Mouse (Mus musculus) liver, embryonic 14.5 days (tissue): ENCODE data around the gene Cyb5d2. TPM values are rescaled to one million over a fixed set of nuclear protein-coding genes. Genes with fewer than 3 reads are reported as not detected.

Source experiments
- ATAC-seq: fragments of 200-750 bp; cut with Nextera tagmentation; 2 replicates; pipeline ENCODE4 v1.8.0; 2017; ENCODE audit warnings: moderate number of reproducible peaks, mild to moderate bottlenecking, moderate library complexity; ENCODE audit not compliant: insufficient read depth
- DNase-seq, 3 experiments: peaks; one replicate each; pipeline ENCODE4 v3.0.0-alpha.2; 2012 to 2013; ENCODE audit warnings: low read depth in 3 of 3, low spot score in 3 of 3
- H3K27ac ChIP-seq: fragments of 300-500 bp; sonication (generic); 2 replicates; pipeline ENCODE4 v1.5.1; 2014; ENCODE audit warnings: moderate library complexity, mild to moderate bottlenecking, control low read depth, inconsistent platforms
- H3K27me3 ChIP-seq: fragments of 300-500 bp; sonication (generic); 2 replicates; pipeline ENCODE4 v1.6.1; 2014; ENCODE audit warnings: mild to moderate bottlenecking, low read length, moderate library complexity; ENCODE audit not compliant: control insufficient read depth, insufficient read depth
- H3K36me3 ChIP-seq: fragments of 300-500 bp; sonication (generic); replicated peaks from 2 replicates; pipeline ENCODE4 v1.6.1; 2014; ENCODE audit warnings: low read depth; ENCODE audit not compliant: control insufficient read depth, insufficient read depth
- H3K4me1 ChIP-seq, 2 experiments: fragments of 200-500 bp in 1 of 2; fragments of 300-500 bp in 1 of 2; sonication (generic) in 1 of 2; replicated peaks; 2 replicates each; pipeline ENCODE4 v1.6.1; 2012 to 2014; ENCODE audit warnings: antibody characterized with exemption in 1 of 2, inconsistent platforms in 1 of 2, low read length in 1 of 2; ENCODE audit not compliant: control insufficient read depth in 2 of 2, insufficient read depth in 2 of 2
- H3K4me2 ChIP-seq: fragments of 300-500 bp; sonication (generic); 2 replicates; pipeline ENCODE4 v1.6.1; 2014; ENCODE audit warnings: low read depth, mild to moderate bottlenecking, control low read depth, moderate library complexity
- H3K4me3 ChIP-seq, 2 experiments: fragments of 200-500 bp in 1 of 2; fragments of 300-500 bp in 1 of 2; sonication (generic) in 1 of 2; 2 replicates each; pipeline ENCODE4 v1.5.1; 2012 to 2014; ENCODE audit warnings: low read depth in 2 of 2, low read length in 2 of 2, mild to moderate bottlenecking in 2 of 2, control low read depth in 1 of 2, inconsistent platforms in 1 of 2, moderate library complexity in 1 of 2; ENCODE audit not compliant: insufficient read depth in 1 of 2
- H3K9ac ChIP-seq: fragments of 300-500 bp; sonication (generic); replicated peaks from 2 replicates; pipeline ENCODE4 v1.6.1; 2014; ENCODE audit warnings: mild to moderate bottlenecking, control low read depth, moderate library complexity
- H3K9me3 ChIP-seq: fragments of 300-500 bp; sonication (generic); 2 replicates; pipeline ENCODE4 v1.6.1; 2016; ENCODE audit warnings: low read length, mixed read lengths; ENCODE audit not compliant: control insufficient read depth
- CTCF ChIP-seq: IDR thresholded peaks from 2 replicates; pipeline ENCODE4 v1.5.1; 2016; ENCODE audit warnings: antibody characterized with exemption, low read depth, control low read depth
- EP300 ChIP-seq: IDR thresholded peaks from 2 replicates; pipeline ENCODE4 v1.6.1; 2016; ENCODE audit warnings: antibody characterized with exemption, low read depth
- WGBS: fragments of 180-500 bp; shearing (Covaris S2); extraction: QIAGEN DNeasy Blood & Tissue Kit; methylation state at CpG from one replicate; pipeline ENCODE4 v1.1.7; 2014; ENCODE audit not compliant: insufficient replicate concordance; 5-methylcytosine and 5-hydroxymethylcytosine counted together
- polyA plus RNA-seq, 2 experiments: library from polyadenylated mRNA; depleted of rRNA in 1 of 2; stranded (reverse) in 1 of 2; unstranded in 1 of 2; fragments of >200 nt; fragmentation: Nextera tagmentation in 1 of 2; extraction: Ambion mirVana in 1 of 2; gene quantifications; 2 replicates each; pipeline versions ENCODE4 v1.2.1 to v1.2.3; 2012 to 2014

The Cyb5d2 gene
- polyA plus RNA-seq, 2 experiments: 1.7 to 2.0 TPM

- Histone ChIP-seq H3K4me3 (no peak overlapping the region), H3K27me3 (no peaks in the 10 kb centered on the region), H3K9ac (no peak overlapping the region), H3K4me2 (no peak overlapping the region), H3K27ac (no peak overlapping the region), H3K36me3 (no peaks in the 10 kb centered on the region), H3K9me3 (no peaks in the 10 kb centered on the region), H3K4me1 (no peaks in the 10 kb centered on the region)
- no peak for TF ChIP-seq EP300
- TF ChIP-seq CTCF: no peak
- DNase-seq (no peak), ATAC-seq (no peak)
- WGBS: 71% methylated on average over 2 of the region's 2 CpGs
Measured at GRCm38 (mm10) chr11:72806556-72806955, 10.6 kb upstream of the Cyb5d2 start.

- H3K4me1 ChIP-seq: peaks cover 2 to 3% of the 10 kb centered on the region in 2 experiments; a peak in 2 of 4 replicates
- TF ChIP-seq CTCF (no peak), EP300 (no peak)
- no peak overlapping the region for H3K4me3 ChIP-seq
- WGBS: 54% methylated on average over 3 of the region's 3 CpGs
- ATAC-seq (no peak), DNase-seq (no peak)
- no peaks in the 10 kb centered on the region for H3K27me3 ChIP-seq
- H3K4me2 ChIP-seq: no peak overlapping the region
- no peaks in the 10 kb centered on the region for H3K36me3 ChIP-seq
- H3K9ac ChIP-seq: no peak overlapping the region
- no peak overlapping the region for H3K27ac ChIP-seq
- H3K9me3 ChIP-seq: no peaks in the 10 kb centered on the region
Measured at GRCm38 (mm10) chr11:72805232-72805631, 9.3 kb upstream of the Cyb5d2 start.

GRCm38 (mm10) chr11:72804586-72804985, 8.6 kb upstream of the Cyb5d2 start:
- Histone ChIP-seq H3K4me1 (peaks cover 2 to 3% of the 10 kb centered on the region in 2 experiments; a peak in 2 of 4 replicates), H3K27me3 (no peaks in the 10 kb centered on the region)

GRCm38 (mm10) chr11:72803038-72803437, 7.1 kb upstream of the Cyb5d2 start:
- ATAC-seq: no peak
- TF ChIP-seq CTCF: no peak
- TF ChIP-seq EP300: no peak
- no peak for DNase-seq
- H3K9ac ChIP-seq: no peak overlapping the region
- H3K27ac ChIP-seq: no peak overlapping the region
- H3K27me3 ChIP-seq: no peaks in the 10 kb centered on the region
- H3K9me3 ChIP-seq: no peaks in the 10 kb centered on the region
- H3K36me3 ChIP-seq: no peaks in the 10 kb centered on the region
- WGBS: 84% methylated on average over 3 of the region's 3 CpGs
- no peak overlapping the region for H3K4me3 ChIP-seq
- no peak overlapping the region for H3K4me2 ChIP-seq
- H3K4me1 ChIP-seq: peaks cover 2 to 6% of the 10 kb centered on the region in 2 experiments; a peak in 3 of 4 replicates

More at GRCm38 (mm10) chr11:72804586-72804985, 8.6 kb upstream of the Cyb5d2 start:
- Histone ChIP-seq H3K4me2 (no peak overlapping the region), H3K36me3 (no peaks in the 10 kb centered on the region), H3K9me3 (no peaks in the 10 kb centered on the region), H3K27ac (no peak overlapping the region), H3K9ac (no peak overlapping the region), H3K4me3 (no peak overlapping the region)
- ATAC-seq (no peak), DNase-seq (no peak)
- no peak for TF ChIP-seq CTCF
- no peak for TF ChIP-seq EP300

- no peak for ATAC-seq
- Histone ChIP-seq H3K36me3 (no peaks in the 10 kb centered on the region), H3K9ac (no peak overlapping the region), H3K4me2 (no peak overlapping the region), H3K4me3 (no peak overlapping the region), H3K27me3 (no peaks in the 10 kb centered on the region), H3K4me1 (peaks cover 2 to 16% of the 10 kb centered on the region in 2 experiments; a peak in 3 of 4 replicates), H3K9me3 (no peaks in the 10 kb centered on the region), H3K27ac (no peak overlapping the region)
- TF ChIP-seq EP300 (no peak), CTCF (no peak)
- no peak for DNase-seq
Measured at GRCm38 (mm10) chr11:72801182-72801581, 5.2 kb upstream of the Cyb5d2 start.
